Mouse (Mus musculus) c-Kit-positive CD71-positive TER-119-negative erythroid progenitor cells, embryonic 14.5 days (primary cell): ENCODE data around the gene Nup93.

Experiments used
- DNase-seq: peaks from one replicate; pipeline ENCODE4 v3.0.0-alpha.2; 2013; ENCODE audit warnings: low read depth

Gene Nup93

GRCm38 (mm10) chr8:94363288-94363688, 148.9 kb downstream of the Nup93 start:
- DNase-seq = no peak

GRCm38 (mm10) chr8:94363906-94364305, 149.5 kb downstream of the Nup93 start:
- no peak for DNase-seq

- DNase-seq = no peak
These were observed 150.4 kb downstream of the Nup93 start for GRCm38 (mm10) chr8:94364686-94365312.

GRCm38 (mm10) chr8:94365410-94365981, 151.1 kb downstream of the Nup93 start:
- no peak for DNase-seq
